Mouse (Mus musculus): ENCODE results near the gene Pth2.

GRCm38 (mm10) chr7:45154096-45154992, 26.5 kb upstream of the Pth2 start, which contains the start of the genes Pih1d1 and Aldh16a1:
- TF ChIP-seq POLR2A (IDR thresholded peaks at IDR 0.05; ENCODE audit: extremely low read depth, insufficient read depth, low read length), result peak; percentile 89
- TF ChIP-seq CTCF (IDR thresholded peaks at IDR 0.05; ENCODE audit: extremely low read depth, insufficient read depth, low read length), result 0 out of 2 replicates have a peak, but pooled peaks have one; percentile 0
